Mouse (Mus musculus): ENCODE measurements at regions not wholly inside any gene's neighbourhood (a gene's known extent, or its start where the extent isn't known, plus 50 kb on each side); places are given as distances from the start of the nearest gene placed in this dataset.

GRCm38 (mm10) chr6:67159726-67160523 is 78.1 kb upstream of the Serbp1 start:
- DNase-seq: no peak
- ATAC-seq (ENCODE audit: low FRiP score, low TSS enrichment): no peak

GRCm38 (mm10) chr6:67159224-67159623 is 78.8 kb upstream of the Serbp1 start:
- WGBS: 11% methylated on average over 2 of the region's 2 CpGs

More at GRCm38 (mm10) chr6:67159726-67160523, 78.1 kb upstream of the Serbp1 start:
- Histone ChIP-seq H3K27ac (replicated peaks; ENCODE audit: low read depth, low read length) (no peak overlapping the region), H3K9me3 (ENCODE audit: control insufficient read depth, low read length) (no peaks in the 10 kb centered on the region), H3K36me3 (ENCODE audit: control insufficient read depth, insufficient read depth, low read length) (no peaks in the 10 kb centered on the region), H3K9ac (replicated peaks; ENCODE audit: low read length) (no peak overlapping the region), H3K4me2 (ENCODE audit: low read length) (no peak overlapping the region), H3K27me3 (ENCODE audit: control insufficient read depth, insufficient read depth, low read length) (no peaks in the 10 kb centered on the region), H3K4me1 (ENCODE audit: control insufficient read depth, insufficient read depth, low read length) (no peaks in the 10 kb centered on the region), H3K4me3 (replicated peaks; ENCODE audit: low read depth, low read length) (no peak overlapping the region)
- WGBS: 79% methylated on average over 5 of the region's 5 CpGs

GRCm38 (mm10) chr6:67158765-67159164 is 79.2 kb upstream of the Serbp1 start:
- ATAC-seq (ENCODE audit: low FRiP score, low TSS enrichment) (peak; percentile 81), DNase-seq (peak; percentile 95)
- Histone ChIP-seq H3K4me1 (ENCODE audit: control insufficient read depth, insufficient read depth, low read length) (no peaks in the 10 kb centered on the region), H3K27ac (replicated peaks; ENCODE audit: low read depth, low read length) (no peak overlapping the region), H3K36me3 (ENCODE audit: control insufficient read depth, insufficient read depth, low read length) (no peaks in the 10 kb centered on the region), H3K4me2 (ENCODE audit: low read length) (peak overlapping the region; percentile 41; the same call in 1 of the 2 replicates), H3K9ac (replicated peaks; ENCODE audit: low read length) (no peak overlapping the region; the same call in 1 of the 2 replicates), H3K27me3 (ENCODE audit: control insufficient read depth, insufficient read depth, low read length) (no peaks in the 10 kb centered on the region), H3K4me3 (replicated peaks; ENCODE audit: low read depth, low read length) (no peak overlapping the region), H3K9me3 (ENCODE audit: control insufficient read depth, low read length) (no peaks in the 10 kb centered on the region)
- WGBS: 3% methylated on average over 10 of the region's 10 CpGs

More at GRCm38 (mm10) chr6:67159224-67159623, 78.8 kb upstream of the Serbp1 start:
- Histone ChIP-seq H3K4me1 (ENCODE audit: control insufficient read depth, insufficient read depth, low read length) (no peaks in the 10 kb centered on the region), H3K27ac (replicated peaks; ENCODE audit: low read depth, low read length) (no peak overlapping the region), H3K9me3 (ENCODE audit: control insufficient read depth, low read length) (no peaks in the 10 kb centered on the region), H3K4me3 (replicated peaks; ENCODE audit: low read depth, low read length) (no peak overlapping the region), H3K4me2 (ENCODE audit: low read length) (peak overlapping the region; percentile 41; the same call in 1 of the 2 replicates), H3K9ac (replicated peaks; ENCODE audit: low read length) (no peak overlapping the region; the same call in 1 of the 2 replicates), H3K27me3 (ENCODE audit: control insufficient read depth, insufficient read depth, low read length) (no peaks in the 10 kb centered on the region), H3K36me3 (ENCODE audit: control insufficient read depth, insufficient read depth, low read length) (no peaks in the 10 kb centered on the region)
- ATAC-seq (ENCODE audit: low FRiP score, low TSS enrichment) (no peak; the same call in 1 of the 2 replicates), DNase-seq (no peak)

GRCm38 (mm10) chr6:67152845-67153468 is 85.0 kb upstream of the Serbp1 start:
- Histone ChIP-seq H3K36me3 (ENCODE audit: control insufficient read depth, insufficient read depth, low read length) (no peaks in the 10 kb centered on the region), H3K4me2 (ENCODE audit: low read length) (no peak overlapping the region), H3K9me3 (ENCODE audit: control insufficient read depth, low read length) (no peaks in the 10 kb centered on the region), H3K4me1 (ENCODE audit: control insufficient read depth, insufficient read depth, low read length) (no peaks in the 10 kb centered on the region), H3K27ac (replicated peaks; ENCODE audit: low read depth, low read length) (no peak overlapping the region), H3K9ac (replicated peaks; ENCODE audit: low read length) (no peak overlapping the region), H3K4me3 (replicated peaks; ENCODE audit: low read depth, low read length) (no peak overlapping the region), H3K27me3 (ENCODE audit: control insufficient read depth, insufficient read depth, low read length) (no peaks in the 10 kb centered on the region)
- no peak; the same call in 1 of the 2 replicates for ATAC-seq (ENCODE audit: low FRiP score, low TSS enrichment)
- no peak for DNase-seq
- WGBS: 85% methylated on average over 3 of the region's 3 CpGs

- no peak overlapping the region for H3K27ac ChIP-seq (replicated peaks; ENCODE audit: low read depth, low read length)
- no peaks in the 10 kb centered on the region for H3K27me3 ChIP-seq (ENCODE audit: control insufficient read depth, insufficient read depth, low read length)
- H3K4me3 ChIP-seq (replicated peaks; ENCODE audit: low read depth, low read length): no peak overlapping the region
- H3K9ac ChIP-seq (replicated peaks; ENCODE audit: low read length): no peak overlapping the region
- ATAC-seq (ENCODE audit: low FRiP score, low TSS enrichment): no peak
- DNase-seq: no peak
- WGBS: 92% methylated on average over 2 of the region's 2 CpGs
- H3K4me2 ChIP-seq (ENCODE audit: low read length): no peak overlapping the region
- no peaks in the 10 kb centered on the region for H3K36me3 ChIP-seq (ENCODE audit: control insufficient read depth, insufficient read depth, low read length)
- no peaks in the 10 kb centered on the region for H3K9me3 ChIP-seq (ENCODE audit: control insufficient read depth, low read length)
- no peaks in the 10 kb centered on the region for H3K4me1 ChIP-seq (ENCODE audit: control insufficient read depth, insufficient read depth, low read length)
Observed at GRCm38 (mm10) chr6:67151515-67151914, 86.5 kb upstream of the Serbp1 start.

GRCm38 (mm10) chr6:67149425-67149824 is 88.6 kb upstream of the Serbp1 start:
- Histone ChIP-seq H3K9me3 (ENCODE audit: control insufficient read depth, low read length) (no peaks in the 10 kb centered on the region), H3K27ac (replicated peaks; ENCODE audit: low read depth, low read length) (no peak overlapping the region), H3K4me1 (ENCODE audit: control insufficient read depth, insufficient read depth, low read length) (no peaks in the 10 kb centered on the region), H3K4me3 (replicated peaks; ENCODE audit: low read depth, low read length) (no peak overlapping the region), H3K36me3 (ENCODE audit: control insufficient read depth, insufficient read depth, low read length) (no peaks in the 10 kb centered on the region), H3K9ac (replicated peaks; ENCODE audit: low read length) (no peak overlapping the region), H3K4me2 (ENCODE audit: low read length) (no peak overlapping the region), H3K27me3 (ENCODE audit: control insufficient read depth, insufficient read depth, low read length) (no peaks in the 10 kb centered on the region)
- ATAC-seq (ENCODE audit: low FRiP score, low TSS enrichment): no peak
- DNase-seq: no peak
- WGBS: 91% methylated on average over 2 of the region's 2 CpGs

GRCm38 (mm10) chr6:67146708-67147107 is 91.3 kb upstream of the Serbp1 start:
- WGBS: 23% methylated on average over 4 of the region's 4 CpGs

GRCm38 (mm10) chr6:67145969-67146368 is 92.0 kb upstream of the Serbp1 start:
- H3K36me3 ChIP-seq (ENCODE audit: control insufficient read depth, insufficient read depth, low read length): no peaks in the 10 kb centered on the region
- no peak overlapping the region for H3K9ac ChIP-seq (replicated peaks; ENCODE audit: low read length)
- WGBS: 60% methylated on average over 5 of the region's 5 CpGs
- DNase-seq (no peak), ATAC-seq (ENCODE audit: low FRiP score, low TSS enrichment) (no peak)
- no peaks in the 10 kb centered on the region for H3K4me1 ChIP-seq (ENCODE audit: control insufficient read depth, insufficient read depth, low read length)
- H3K4me2 ChIP-seq (ENCODE audit: low read length): no peak overlapping the region
- no peaks in the 10 kb centered on the region for H3K9me3 ChIP-seq (ENCODE audit: control insufficient read depth, low read length)
- H3K27ac ChIP-seq (replicated peaks; ENCODE audit: low read depth, low read length): no peak overlapping the region
- no peaks in the 10 kb centered on the region for H3K27me3 ChIP-seq (ENCODE audit: control insufficient read depth, insufficient read depth, low read length)
- no peak overlapping the region for H3K4me3 ChIP-seq (replicated peaks; ENCODE audit: low read depth, low read length)

More at GRCm38 (mm10) chr6:67146708-67147107, 91.3 kb upstream of the Serbp1 start:
- H3K4me1 ChIP-seq (ENCODE audit: control insufficient read depth, insufficient read depth, low read length): no peaks in the 10 kb centered on the region
- no peaks in the 10 kb centered on the region for H3K9me3 ChIP-seq (ENCODE audit: control insufficient read depth, low read length)
- ATAC-seq (ENCODE audit: low FRiP score, low TSS enrichment) (peak; percentile 24; the same call in 1 of the 2 replicates), DNase-seq (no peak)
- no peak overlapping the region for H3K27ac ChIP-seq (replicated peaks; ENCODE audit: low read depth, low read length)
- H3K36me3 ChIP-seq (ENCODE audit: control insufficient read depth, insufficient read depth, low read length): no peaks in the 10 kb centered on the region
- no peaks in the 10 kb centered on the region for H3K27me3 ChIP-seq (ENCODE audit: control insufficient read depth, insufficient read depth, low read length)
- no peak overlapping the region for H3K4me2 ChIP-seq (ENCODE audit: low read length)
- no peak overlapping the region for H3K4me3 ChIP-seq (replicated peaks; ENCODE audit: low read depth, low read length)
- H3K9ac ChIP-seq (replicated peaks; ENCODE audit: low read length): no peak overlapping the region

All from midbrain, embryonic 14.5 days (tissue).